Mouse (Mus musculus): ENCODE measurements around the gene Rsrc1.
"Not testable (repeated sequence)": the region's sequence is repeated elsewhere in the genome, so short reads cannot be mapped to it uniquely, and the experiment has no call there.

The Rsrc1 gene

GRCm38 (mm10) chr3:66983481-66983880 is 2.3 kb downstream of the Rsrc1 start:
- DNase-seq (ENCODE audit: extremely low spot score, low spot score), result no peak

- peak; percentile 95 for DNase-seq (ENCODE audit: extremely low spot score, low spot score)
These were observed 4.5 kb downstream of the Rsrc1 start for GRCm38 (mm10) chr3:66985539-66986286.

- no peak for DNase-seq (ENCODE audit: extremely low spot score, low spot score)
These were observed 5.0 kb downstream of the Rsrc1 start for GRCm38 (mm10) chr3:66986287-66986560.

- no peak for DNase-seq (ENCODE audit: extremely low spot score, low spot score)
These were observed 15.6 kb downstream of the Rsrc1 start for GRCm38 (mm10) chr3:66996820-66997219.

GRCm38 (mm10) chr3:67036387-67037062 is 55.3 kb downstream of the Rsrc1 start:
- no peak for DNase-seq (ENCODE audit: extremely low spot score, low spot score)

GRCm38 (mm10) chr3:67059755-67060154 is 78.6 kb downstream of the Rsrc1 start:
- DNase-seq (ENCODE audit: extremely low spot score, low spot score), result no peak

- no peak for DNase-seq (ENCODE audit: extremely low spot score, low spot score)
These were observed 89.6 kb downstream of the Rsrc1 start for GRCm38 (mm10) chr3:67070575-67071488.

- not testable (repeated sequence) for DNase-seq (ENCODE audit: extremely low spot score, low spot score)
These were observed 92.5 kb downstream of the Rsrc1 start for GRCm38 (mm10) chr3:67073653-67074052.

GRCm38 (mm10) chr3:67075484-67075883 is 94.3 kb downstream of the Rsrc1 start:
- DNase-seq (ENCODE audit: extremely low spot score, low spot score), result no peak

- no peak for DNase-seq (ENCODE audit: extremely low spot score, low spot score)
These were observed 103.6 kb downstream of the Rsrc1 start for GRCm38 (mm10) chr3:67084742-67085141.

- no peak for DNase-seq (ENCODE audit: extremely low spot score, low spot score)
These were observed 127.2 kb downstream of the Rsrc1 start for GRCm38 (mm10) chr3:67108428-67108827.

GRCm38 (mm10) chr3:67116317-67116716 is 135.1 kb downstream of the Rsrc1 start:
- no peak for DNase-seq (ENCODE audit: extremely low spot score, low spot score)

GRCm38 (mm10) chr3:67132521-67132920 is 151.3 kb downstream of the Rsrc1 start:
- DNase-seq (ENCODE audit: extremely low spot score, low spot score), result no peak

- DNase-seq (ENCODE audit: extremely low spot score, low spot score), result no peak
These were observed 154.7 kb downstream of the Rsrc1 start for GRCm38 (mm10) chr3:67135749-67136375.

GRCm38 (mm10) chr3:67144952-67145351 is 163.8 kb downstream of the Rsrc1 start:
- no peak for DNase-seq (ENCODE audit: extremely low spot score, low spot score)

GRCm38 (mm10) chr3:67146280-67146679 is 165.1 kb downstream of the Rsrc1 start:
- no peak for DNase-seq (ENCODE audit: extremely low spot score, low spot score)

- no peak for DNase-seq (ENCODE audit: extremely low spot score, low spot score)
These were observed 166.1 kb downstream of the Rsrc1 start for GRCm38 (mm10) chr3:67147246-67147645.

- DNase-seq (ENCODE audit: extremely low spot score, low spot score), result no peak
These were observed 216.0 kb downstream of the Rsrc1 start for GRCm38 (mm10) chr3:67197179-67197578.

GRCm38 (mm10) chr3:67213047-67213457 is 231.9 kb downstream of the Rsrc1 start:
- DNase-seq (ENCODE audit: extremely low spot score, low spot score), result no peak

GRCm38 (mm10) chr3:67232617-67233241 is 251.5 kb downstream of the Rsrc1 start:
- DNase-seq (ENCODE audit: extremely low spot score, low spot score), result no peak

GRCm38 (mm10) chr3:67242451-67242850 is 261.3 kb downstream of the Rsrc1 start:
- not testable (repeated sequence) for DNase-seq (ENCODE audit: extremely low spot score, low spot score)

Data from neural tube, embryonic 10.5 days (tissue).